Mouse (Mus musculus): Measurements from ENCODE around the gene Mycbp.

DNA sequence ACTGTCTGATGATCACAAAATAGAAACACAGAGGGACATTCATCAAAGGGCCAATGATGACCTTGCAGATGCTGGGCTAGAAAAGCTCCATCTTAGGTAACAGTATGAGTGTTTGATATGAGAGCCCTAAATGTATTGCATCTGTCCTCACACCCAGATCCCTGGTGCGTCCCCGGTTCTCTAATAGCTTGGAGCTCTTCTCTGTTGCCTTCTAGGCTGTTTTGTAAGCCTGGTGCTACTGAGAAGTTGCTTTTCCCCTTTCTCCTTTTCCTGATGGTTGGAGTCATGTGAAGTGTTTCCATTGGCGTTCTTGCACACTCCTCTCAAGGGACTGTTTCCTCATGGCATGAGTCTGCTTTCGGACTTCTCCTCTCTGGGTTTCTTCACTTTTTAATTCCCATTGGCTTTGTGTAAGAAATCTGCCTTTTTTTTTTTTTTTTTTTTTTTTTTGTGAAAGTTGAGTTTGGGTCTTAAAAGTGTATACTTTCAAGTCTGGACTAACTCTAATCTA lies 16.5 kb downstream of the Mycbp start:
- TF ChIP-seq CTCF (IDR thresholded peaks at IDR 0.05; ENCODE audit: low read depth) (no peak), EP300 (IDR thresholded peaks at IDR 0.05; ENCODE audit: low read depth) (no peak)

Data from liver, embryonic 14.5 days (tissue).